Mouse (Mus musculus): ENCODE results near the gene Golm1.

The Golm1 gene

GRCm38 (mm10) chr13:59584947-59585647 is 90.5 kb downstream of the Golm1 start, which contains the start of the genes Agtpbp1 and Naa35:
Agtpbp1 (minus strand) TSS chr13:59585227.
Naa35 (plus strand) TSS chr13:59585259.
- DNase-seq, result peak; percentile 98 to 99

Measured in B cell, adult 2 months (primary cell).